Mouse (Mus musculus) liver, adult 2 months (tissue): ENCODE data around the gene Faf2. TPM values are rescaled to one million over a fixed set of nuclear protein-coding genes. Genes with fewer than 3 reads are reported as not detected.

Experiments
- DNase-seq: peaks from one replicate; pipeline ENCODE4 v3.0.0-alpha.2; 2011; ENCODE audit warnings: low read depth, low spot score; ENCODE audit errors: extremely low read depth
- H3K27ac ChIP-seq: fragments of 200-500 bp; replicated peaks from 2 replicates; pipeline ENCODE4 v1.5.1; 2012; ENCODE audit warnings: low read depth, mild to moderate bottlenecking, control low read depth, inconsistent platforms, low read length; ENCODE audit not compliant: insufficient read depth
- H3K27me3 ChIP-seq: fragments of 200-500 bp; 2 replicates; pipeline ENCODE4 v1.6.1; 2012; ENCODE audit warnings: mild to moderate bottlenecking, moderate library complexity, low read length, inconsistent platforms; ENCODE audit not compliant: control insufficient read depth, insufficient read depth
- H3K36me3 ChIP-seq: fragments of 200-500 bp; 2 replicates; pipeline ENCODE4 v1.6.1; 2012; ENCODE audit warnings: low read length, inconsistent platforms; ENCODE audit not compliant: control insufficient read depth, insufficient read depth
- H3K4me1 ChIP-seq: fragments of 200-500 bp; 2 replicates; pipeline ENCODE4 v1.6.1; 2011; ENCODE audit warnings: low read length; ENCODE audit not compliant: control insufficient read depth, insufficient read depth
- H3K4me3 ChIP-seq: fragments of 200-500 bp; 2 replicates; pipeline ENCODE4 v1.5.1; 2011; ENCODE audit warnings: low read depth, mild to moderate bottlenecking, control low read depth, low read length, moderate library complexity; ENCODE audit not compliant: insufficient read depth
- H3K79me2 ChIP-seq: fragments of 200-500 bp; 2 replicates; pipeline ENCODE4 v1.6.1; 2012; ENCODE audit warnings: inconsistent platforms, mild to moderate bottlenecking, low read length, moderate library complexity; ENCODE audit not compliant: control insufficient read depth, insufficient read depth
- H3K9ac ChIP-seq: fragments of 200-500 bp; 2 replicates; pipeline ENCODE4 v1.6.1; 2012; ENCODE audit warnings: low read depth, mild to moderate bottlenecking, control low read depth, inconsistent platforms, low read length
- CTCF ChIP-seq: fragments of 200-500 bp; IDR thresholded peaks from 2 replicates; pipeline ENCODE4 v1.5.1; 2011; ENCODE audit warnings: low read depth, low read length, control low read depth
- POLR2A ChIP-seq: fragments of 200-500 bp; IDR thresholded peaks from 2 replicates; pipeline ENCODE4 v1.6.1; 2011; ENCODE audit warnings: low read length, control low read depth; ENCODE audit not compliant: insufficient read depth; ENCODE audit errors: extremely low read depth
- WGBS: fragments of 180-500 bp; shearing (Covaris S2); methylation state at CpG from one replicate; pipeline ENCODE4 v1.1.7; 2018; 5-methylcytosine and 5-hydroxymethylcytosine counted together
- polyA plus RNA-seq: library from polyadenylated mRNA; depleted of rRNA; stranded (reverse); fragments of >200 nt; gene quantifications from 2 replicates; pipeline ENCODE4 v1.2.3, GENCODE M21; 2012
- total RNA-seq: library from RNA; depleted of rRNA; stranded (reverse); fragments of >200 nt; gene quantifications from 2 replicates; pipeline ENCODE4 v1.2.3, GENCODE M21; 2014

The Faf2 gene
- total and polyA plus RNA-seq, 2 experiments: 22.5 to 25.1 TPM

DNA sequence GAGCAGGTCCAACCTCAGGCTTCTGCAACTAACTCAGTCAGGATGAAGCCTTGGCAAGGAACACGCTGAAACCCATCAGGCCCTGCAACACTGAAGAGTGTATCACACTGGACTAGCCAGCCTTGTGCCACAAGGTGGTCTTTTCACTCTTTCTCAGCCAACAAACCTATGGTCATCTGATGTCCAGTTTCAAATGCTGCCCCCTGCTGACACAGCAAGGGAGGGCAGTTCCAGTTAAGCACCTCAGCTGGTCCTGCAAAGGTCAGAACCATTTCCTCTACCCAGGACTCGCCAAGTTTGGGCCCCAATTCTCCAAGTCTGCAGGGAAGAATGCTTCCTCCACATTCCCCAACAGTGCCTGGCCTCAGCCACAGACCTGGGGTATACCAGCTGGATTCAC lies 63.6 kb downstream of the Faf2 start:
- Histone ChIP-seq H3K4me3 (no peak overlapping the region), H3K9ac (no peak overlapping the region), H3K4me1 (peaks cover 22% of the 10 kb centered on the region), H3K79me2 (peaks cover 23% of the 10 kb centered on the region; the same call in 1 of the 2 replicates), H3K27ac (no peak overlapping the region), H3K36me3 (peaks cover 6% of the 10 kb centered on the region), H3K27me3 (no peaks in the 10 kb centered on the region)
- 48% methylated on average over 2 of the region's 2 CpGs for WGBS
- DNase-seq: no peak
- TF ChIP-seq CTCF: peak; percentile 78
- TF ChIP-seq POLR2A: no peak

DNA sequence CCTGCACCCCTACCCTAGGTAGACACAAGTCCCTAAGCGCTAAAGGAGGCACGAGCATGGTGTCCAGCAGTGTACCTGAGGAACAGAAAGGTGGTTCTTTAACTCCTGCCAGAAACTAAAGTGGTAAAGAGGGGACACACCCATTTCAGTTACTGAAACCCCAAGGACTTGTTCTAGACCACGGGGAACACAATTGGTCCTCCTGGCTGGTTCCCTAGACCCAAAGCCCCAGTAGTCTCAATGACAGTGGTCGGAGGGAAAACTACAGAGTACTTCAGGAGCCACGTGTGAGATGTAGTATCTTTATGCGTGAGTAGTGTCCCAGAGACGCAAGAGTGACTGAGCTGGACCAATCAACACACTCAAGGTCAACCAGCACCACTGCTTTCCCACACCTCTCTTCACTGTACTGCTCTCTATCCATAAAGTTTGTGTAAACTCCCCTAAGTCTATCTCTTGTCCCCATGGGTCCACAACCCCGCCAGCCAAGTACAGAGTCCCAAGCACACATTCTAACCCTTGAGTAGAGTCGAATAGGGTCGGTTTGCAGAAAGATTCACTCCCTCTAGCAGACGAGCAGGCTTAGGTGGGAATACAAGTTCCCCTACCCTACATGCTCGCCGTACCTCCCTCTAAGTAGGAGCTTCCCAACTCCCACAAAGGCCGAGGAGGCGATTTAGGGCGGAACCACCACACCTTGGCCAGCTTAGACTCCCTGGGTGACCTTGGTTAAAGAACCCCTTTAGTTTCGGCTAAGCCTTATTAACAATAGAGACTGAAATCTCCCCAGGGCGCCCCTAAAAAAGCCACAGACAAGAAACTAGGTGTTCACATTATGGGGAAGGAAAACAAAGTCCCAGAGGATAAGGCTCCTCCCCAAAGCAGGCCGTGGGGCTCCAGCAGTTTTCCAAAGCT lies 64.8 kb downstream of the Faf2 start:
- no peak for TF ChIP-seq POLR2A
- no peak for TF ChIP-seq CTCF
- Histone ChIP-seq H3K27ac (peak overlapping the region; percentile 94), H3K27me3 (no peaks in the 10 kb centered on the region), H3K9ac (peak overlapping the region; percentile 97), H3K36me3 (peaks cover 6% of the 10 kb centered on the region), H3K79me2 (peaks cover 27% of the 10 kb centered on the region; the same call in 1 of the 2 replicates), H3K4me1 (peaks cover 22% of the 10 kb centered on the region), H3K4me3 (peak overlapping the region; percentile 88)
- 10% methylated on average over 19 of the region's 19 CpGs for WGBS
- no peak for DNase-seq

DNA sequence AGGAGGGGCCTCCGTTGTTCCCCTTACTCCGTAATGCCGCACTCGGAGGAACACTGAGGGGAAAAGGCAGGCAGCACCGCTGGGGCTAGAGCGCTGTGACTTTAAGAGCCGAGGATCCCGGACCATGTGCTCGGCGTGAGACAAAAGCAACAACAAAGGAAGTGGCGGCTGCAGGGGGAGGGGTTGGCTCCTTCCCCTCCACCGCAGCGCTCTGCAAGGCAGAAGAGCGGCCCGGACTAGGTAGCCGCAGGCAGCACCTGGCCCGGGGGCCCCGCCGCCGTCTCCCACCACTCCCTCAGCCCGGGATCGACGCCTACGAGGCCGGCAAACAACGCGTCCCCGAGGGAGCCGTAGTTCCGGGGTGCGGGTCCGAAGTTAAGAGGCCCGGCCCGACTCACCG lies 65.5 kb downstream of the Faf2 start:
- DNase-seq: peak; percentile 67
- peak overlapping the region; percentile 94 for H3K27ac ChIP-seq
- peaks cover 27% of the 10 kb centered on the region for H3K4me1 ChIP-seq
- TF ChIP-seq POLR2A (0 out of 2 replicates have a peak, but pooled peaks have one; percentile 7), CTCF (no peak)
- peak overlapping the region; percentile 88 for H3K4me3 ChIP-seq
- under 1% methylated on average over 35 of the region's 35 CpGs for WGBS
- H3K9ac ChIP-seq: peak overlapping the region; percentile 97
- H3K79me2 ChIP-seq: peaks cover 31% of the 10 kb centered on the region; the same call in 1 of the 2 replicates
- no peaks in the 10 kb centered on the region for H3K27me3 ChIP-seq
- H3K36me3 ChIP-seq: peaks cover 3% of the 10 kb centered on the region

GRCm38 (mm10) chr13:54687575-54688424 lies 66.2 kb downstream of the Faf2 start:
- H3K27ac ChIP-seq: peak overlapping the region; percentile 94
- peaks cover 34% of the 10 kb centered on the region for H3K4me1 ChIP-seq
- TF ChIP-seq CTCF (no peak), POLR2A (no peak; the same call in 1 of the 2 replicates)
- peak; percentile 97 for DNase-seq
- peak overlapping the region; percentile 88 for H3K4me3 ChIP-seq
- H3K36me3 ChIP-seq: peaks cover 2% of the 10 kb centered on the region
- H3K27me3 ChIP-seq: no peaks in the 10 kb centered on the region
- WGBS: under 1% methylated on average over 64 of the region's 82 CpGs
- H3K9ac ChIP-seq: peak overlapping the region; percentile 97
- H3K79me2 ChIP-seq: peaks cover 38% of the 10 kb centered on the region

DNA sequence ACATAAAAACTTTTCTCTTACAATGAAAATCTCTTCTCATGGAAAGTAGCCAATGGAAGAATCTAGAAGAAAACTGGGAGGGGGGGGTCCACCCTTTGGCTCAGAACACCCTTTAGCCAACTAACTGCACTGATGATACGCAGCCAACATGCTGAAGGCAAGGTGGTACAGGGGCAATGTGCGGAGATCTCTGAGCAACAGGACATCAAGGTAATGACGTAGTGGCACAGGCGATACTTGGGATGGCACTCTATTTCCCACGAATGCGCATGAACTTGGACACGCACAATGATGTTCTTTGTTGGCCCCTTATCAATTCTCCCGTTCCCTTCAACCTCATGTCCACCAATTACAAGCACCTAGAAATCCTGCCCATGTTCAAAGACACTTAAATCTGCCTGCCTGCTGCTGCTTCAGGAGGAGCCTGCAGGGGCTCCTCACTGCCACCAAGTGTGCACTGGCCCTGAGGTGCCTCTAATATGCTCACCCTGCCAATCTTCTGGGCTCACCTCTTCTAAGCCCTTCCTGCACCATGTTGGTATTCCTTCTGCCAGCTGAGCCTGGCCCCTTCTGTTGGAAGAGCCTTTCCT lies 68.7 kb downstream of the Faf2 start:
- H3K27ac ChIP-seq: no peak overlapping the region
- H3K36me3 ChIP-seq: no peaks in the 10 kb centered on the region
- no peaks in the 10 kb centered on the region for H3K27me3 ChIP-seq
- H3K9ac ChIP-seq: no peak overlapping the region
- H3K79me2 ChIP-seq: peaks cover 38% of the 10 kb centered on the region
- TF ChIP-seq CTCF (no peak), POLR2A (no peak)
- H3K4me3 ChIP-seq: no peak overlapping the region
- 93% methylated on average over 8 of the region's 8 CpGs for WGBS
- no peak for DNase-seq
- H3K4me1 ChIP-seq: peaks cover 30% of the 10 kb centered on the region
